Mouse (Mus musculus): Measurements from ENCODE around the gene Cdk15. TPM values are rescaled to one million over a fixed set of nuclear protein-coding genes. Genes with fewer than 3 reads are reported as not detected.
A peak's percentile ranks its signal among the peaks of the same experiment; 100 is the strongest.

Cdk15 gene
- polyA plus RNA-seq, 1 experiment from 2014 or later, result not detected

GRCm38 (mm10) chr1:59364463-59365040 lies 107.8 kb downstream of the Cdk15 start:
- Histone ChIP-seq H3K4me2 (no peak overlapping the region), H3K4me3 (replicated peaks) (no peak overlapping the region), H3K27ac (no peak overlapping the region), H3K9me3 (replicated peaks) (no peaks in the 10 kb centered on the region), H3K4me1 (replicated peaks) (peaks cover 64% of the 10 kb centered on the region), H3K9ac (no peak overlapping the region), H3K27me3 (no peaks in the 10 kb centered on the region), H3K36me3 (no peaks in the 10 kb centered on the region)
- DNase-seq (no peak), ATAC-seq (ENCODE audit: low read depth) (no peak)
- 21% methylated on average over 9 of the region's 9 CpGs for WGBS (ENCODE audit: insufficient replicate concordance)

- Histone ChIP-seq H3K9ac (peak overlapping the region; percentile 49), H3K27ac (peak overlapping the region; percentile 75), H3K36me3 (no peaks in the 10 kb centered on the region), H3K4me1 (replicated peaks) (peaks cover 46% of the 10 kb centered on the region), H3K4me2 (peak overlapping the region; percentile 57), H3K27me3 (no peaks in the 10 kb centered on the region), H3K9me3 (replicated peaks) (no peaks in the 10 kb centered on the region), H3K4me3 (replicated peaks) (peak overlapping the region; percentile 27)
- DNase-seq (peak; percentile 26), ATAC-seq (ENCODE audit: low read depth) (peak; percentile 86)
- 3% methylated on average over 13 of the region's 13 CpGs for WGBS (ENCODE audit: insufficient replicate concordance)
These were observed 111.4 kb downstream of the Cdk15 start for GRCm38 (mm10) chr1:59367928-59368648.

- Histone ChIP-seq H3K36me3 (no peaks in the 10 kb centered on the region), H3K4me1 (replicated peaks) (peaks cover 46% of the 10 kb centered on the region), H3K9ac (no peak overlapping the region), H3K27me3 (no peaks in the 10 kb centered on the region), H3K9me3 (replicated peaks) (no peaks in the 10 kb centered on the region), H3K4me2 (no peak overlapping the region), H3K27ac (peak overlapping the region; percentile 51; the same call in 1 of the 2 replicates), H3K4me3 (replicated peaks) (no peak overlapping the region)
- ATAC-seq (ENCODE audit: low read depth) (no peak), DNase-seq (no peak)
- 62% methylated on average over 10 of the region's 10 CpGs for WGBS (ENCODE audit: insufficient replicate concordance)
These were observed 112.1 kb downstream of the Cdk15 start for GRCm38 (mm10) chr1:59368649-59369319.

GRCm38 (mm10) chr1:59369320-59369685 lies 112.6 kb downstream of the Cdk15 start:
- Histone ChIP-seq H3K4me3 (replicated peaks) (no peak overlapping the region), H3K4me2 (no peak overlapping the region), H3K27ac (no peak overlapping the region), H3K9me3 (replicated peaks) (no peaks in the 10 kb centered on the region), H3K36me3 (no peaks in the 10 kb centered on the region), H3K27me3 (no peaks in the 10 kb centered on the region), H3K4me1 (replicated peaks) (peaks cover 42% of the 10 kb centered on the region), H3K9ac (no peak overlapping the region)
- DNase-seq (no peak), ATAC-seq (ENCODE audit: low read depth) (no peak)
- WGBS (ENCODE audit: insufficient replicate concordance), result 77% methylated on average over 7 of the region's 7 CpGs

GRCm38 (mm10) chr1:59370355-59370950 lies 113.7 kb downstream of the Cdk15 start:
- no peak for DNase-seq
- no peaks in the 10 kb centered on the region for H3K27me3 ChIP-seq
- H3K4me3 ChIP-seq (replicated peaks), result no peak overlapping the region
- no peaks in the 10 kb centered on the region for H3K36me3 ChIP-seq
- no peak overlapping the region for H3K9ac ChIP-seq
- ATAC-seq (ENCODE audit: low read depth), result no peak
- H3K4me1 ChIP-seq (replicated peaks), result peaks cover 33% of the 10 kb centered on the region
- H3K27ac ChIP-seq, result no peak overlapping the region
- H3K9me3 ChIP-seq (replicated peaks), result no peaks in the 10 kb centered on the region
- H3K4me2 ChIP-seq, result no peak overlapping the region

GRCm38 (mm10) chr1:59376021-59376548 lies 119.4 kb downstream of the Cdk15 start:
- Histone ChIP-seq H3K9ac (no peak overlapping the region), H3K4me3 (replicated peaks) (no peak overlapping the region), H3K27ac (no peak overlapping the region), H3K4me2 (no peak overlapping the region), H3K36me3 (no peaks in the 10 kb centered on the region), H3K4me1 (replicated peaks) (peaks cover 14% of the 10 kb centered on the region), H3K27me3 (no peaks in the 10 kb centered on the region), H3K9me3 (replicated peaks) (no peaks in the 10 kb centered on the region)
- 17% methylated on average over 13 of the region's 13 CpGs for WGBS (ENCODE audit: insufficient replicate concordance)
- no peak for ATAC-seq (ENCODE audit: low read depth)
- no peak for DNase-seq

- 9% methylated on average over 3 of the region's 3 CpGs for WGBS (ENCODE audit: insufficient replicate concordance)
- Histone ChIP-seq H3K9ac (no peak overlapping the region), H3K4me2 (no peak overlapping the region), H3K36me3 (no peaks in the 10 kb centered on the region), H3K9me3 (replicated peaks) (no peaks in the 10 kb centered on the region), H3K27ac (no peak overlapping the region), H3K4me3 (replicated peaks) (no peak overlapping the region), H3K27me3 (no peaks in the 10 kb centered on the region), H3K4me1 (replicated peaks) (peaks cover 14% of the 10 kb centered on the region)
- DNase-seq, result no peak
- no peak; the same call in 1 of the 2 replicates for ATAC-seq (ENCODE audit: low read depth)
These were observed 119.9 kb downstream of the Cdk15 start for GRCm38 (mm10) chr1:59376557-59376956.

GRCm38 (mm10) chr1:59377312-59377711 lies 120.6 kb downstream of the Cdk15 start:
- ATAC-seq (ENCODE audit: low read depth), result no peak
- H3K4me2 ChIP-seq, result no peak overlapping the region
- H3K36me3 ChIP-seq, result no peaks in the 10 kb centered on the region
- H3K27ac ChIP-seq, result no peak overlapping the region
- WGBS (ENCODE audit: insufficient replicate concordance), result 29% methylated on average over 9 of the region's 9 CpGs
- H3K4me1 ChIP-seq (replicated peaks), result peaks cover 14% of the 10 kb centered on the region
- H3K9ac ChIP-seq, result no peak overlapping the region
- H3K9me3 ChIP-seq (replicated peaks), result no peaks in the 10 kb centered on the region
- no peaks in the 10 kb centered on the region for H3K27me3 ChIP-seq
- no peak overlapping the region for H3K4me3 ChIP-seq (replicated peaks)
- DNase-seq, result no peak

- Histone ChIP-seq H3K27me3 (no peaks in the 10 kb centered on the region), H3K4me2 (no peak overlapping the region), H3K9ac (no peak overlapping the region), H3K36me3 (no peaks in the 10 kb centered on the region), H3K4me1 (replicated peaks) (peaks cover 20% of the 10 kb centered on the region), H3K4me3 (replicated peaks) (no peak overlapping the region), H3K9me3 (replicated peaks) (no peaks in the 10 kb centered on the region), H3K27ac (no peak overlapping the region)
- ATAC-seq (ENCODE audit: low read depth), result no peak
- DNase-seq, result no peak
- 53% methylated on average over 10 of the region's 10 CpGs for WGBS (ENCODE audit: insufficient replicate concordance)
These were observed 124.2 kb downstream of the Cdk15 start for GRCm38 (mm10) chr1:59380926-59381325.

GRCm38 (mm10) chr1:59381483-59381882 lies 124.8 kb downstream of the Cdk15 start:
- DNase-seq (no peak), ATAC-seq (ENCODE audit: low read depth) (no peak)
- Histone ChIP-seq H3K36me3 (no peaks in the 10 kb centered on the region), H3K4me1 (replicated peaks) (peaks cover 14% of the 10 kb centered on the region), H3K4me3 (replicated peaks) (no peak overlapping the region), H3K9me3 (replicated peaks) (no peaks in the 10 kb centered on the region), H3K27ac (no peak overlapping the region), H3K9ac (no peak overlapping the region), H3K27me3 (no peaks in the 10 kb centered on the region), H3K4me2 (no peak overlapping the region)
- WGBS (ENCODE audit: insufficient replicate concordance), result 67% methylated on average over 7 of the region's 7 CpGs

GRCm38 (mm10) chr1:59382516-59382915 lies 125.8 kb downstream of the Cdk15 start:
- H3K36me3 ChIP-seq, result no peaks in the 10 kb centered on the region
- H3K4me2 ChIP-seq, result no peak overlapping the region
- no peak overlapping the region for H3K27ac ChIP-seq
- ATAC-seq (ENCODE audit: low read depth) (no peak), DNase-seq (no peak)
- no peak overlapping the region for H3K4me3 ChIP-seq (replicated peaks)
- 78% methylated on average over 3 of the region's 3 CpGs for WGBS (ENCODE audit: insufficient replicate concordance)
- no peaks in the 10 kb centered on the region for H3K27me3 ChIP-seq
- H3K9ac ChIP-seq, result no peak overlapping the region
- peaks cover 6% of the 10 kb centered on the region for H3K4me1 ChIP-seq (replicated peaks)
- H3K9me3 ChIP-seq (replicated peaks), result no peaks in the 10 kb centered on the region
